Mouse (Mus musculus) embryonic fibroblast, embryonic 13.5 days (primary cell): Measurements from ENCODE around the gene Pla2g2c.

Experiments
- CTCF ChIP-seq: IDR thresholded peaks from 2 replicates; pipeline ENCODE4 v1.5.1; 2011; ENCODE audit warnings: mild to moderate bottlenecking, control low read depth, low read length, moderate library complexity, borderline replicate concordance; ENCODE audit not compliant: insufficient read depth
- POLR2A ChIP-seq: IDR thresholded peaks from 2 replicates; pipeline ENCODE4 v1.6.1; 2011; ENCODE audit warnings: low read depth, mild to moderate bottlenecking, control low read depth, low read length, moderate library complexity

GRCm38 (mm10) chr4:138724354-138725126 lies at the start of gene Pla2g2c:
- TF ChIP-seq POLR2A (no peak), CTCF (no peak)
